Mouse (Mus musculus) telencephalon, adult 2 months (tissue): ENCODE measurements around the gene Prkg1.

Experiments
- DNase-seq: peaks from one replicate; pipeline ENCODE4 v3.0.0-alpha.2; 2011; ENCODE audit warnings: low read depth, low spot score

Gene Prkg1

DNA sequence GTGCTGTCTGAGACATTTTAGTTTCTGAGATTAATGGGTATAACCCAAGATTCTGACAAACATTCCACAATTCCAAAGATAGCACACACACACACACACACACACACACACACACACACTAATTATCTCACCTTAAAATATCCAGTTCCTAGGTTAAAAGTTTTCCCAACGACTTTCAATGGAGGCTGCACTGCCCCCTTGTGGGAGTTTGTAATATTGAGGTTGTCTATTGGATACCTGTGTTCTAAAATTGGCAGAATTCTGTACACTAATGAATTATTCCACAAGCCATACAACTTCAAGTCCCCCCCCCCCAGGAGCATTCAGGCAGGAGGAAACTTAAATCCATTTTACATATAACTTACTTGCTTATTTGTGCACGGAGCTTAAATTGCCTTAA lies 18.2 kb downstream of the Prkg1 start:
- no peak for DNase-seq

DNA sequence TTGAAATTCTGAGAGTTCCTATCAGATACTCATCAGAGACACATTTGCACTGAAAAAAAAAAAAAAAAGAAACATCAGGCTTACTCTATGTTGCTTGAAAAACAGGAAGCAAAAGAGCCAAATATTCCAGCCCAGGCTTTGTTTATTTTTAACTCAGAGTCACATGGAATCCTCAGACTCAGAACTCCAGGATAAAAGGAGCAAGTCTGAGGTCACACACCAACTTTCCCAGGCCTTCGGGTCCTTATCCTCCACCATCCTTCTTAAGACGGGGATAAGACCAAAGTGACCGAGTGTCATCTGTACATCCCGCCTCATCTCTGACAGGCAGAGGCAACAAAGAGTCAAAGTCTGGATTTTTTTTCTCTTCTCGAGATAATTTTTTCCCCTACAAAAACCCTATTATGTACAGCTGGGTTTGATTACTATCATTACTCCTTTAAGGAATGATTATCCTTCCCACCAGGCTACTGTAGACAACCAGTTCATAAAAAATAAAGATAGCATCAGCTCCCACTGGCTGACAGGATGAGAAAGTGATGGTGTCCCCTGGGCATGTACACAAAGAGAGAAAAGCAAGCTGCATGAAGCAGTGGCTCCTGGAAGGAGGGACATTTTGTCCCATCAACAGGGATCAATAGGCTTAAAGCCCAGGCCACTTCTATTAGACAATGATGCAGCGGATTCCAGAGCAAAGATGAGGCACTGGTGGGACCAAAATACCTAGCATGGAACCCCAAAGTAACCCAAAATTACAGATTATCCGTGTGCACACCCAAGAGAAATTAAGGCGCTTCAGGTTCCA lies 21.4 kb downstream of the Prkg1 start:
- DNase-seq, result no peak

DNA sequence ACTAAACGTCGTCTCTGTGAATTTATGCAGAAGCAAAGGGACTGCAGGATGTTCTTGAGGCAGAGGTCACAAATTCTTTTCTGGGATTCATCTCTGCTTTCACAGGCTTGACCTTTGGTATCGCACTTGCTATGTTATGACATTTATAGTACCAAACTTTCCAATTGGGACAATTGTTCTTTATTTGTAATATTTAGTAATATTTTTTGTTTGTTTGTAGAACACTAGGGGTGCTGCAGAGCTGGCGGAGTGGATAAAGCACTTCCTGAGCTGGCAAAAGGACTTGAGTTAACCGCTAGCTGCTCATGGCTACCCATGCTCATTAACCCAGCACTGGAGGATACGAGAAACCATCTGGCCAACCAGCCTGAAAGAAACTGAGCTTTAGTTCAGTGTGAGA lies 49.9 kb downstream of the Prkg1 start:
- no peak for DNase-seq

DNA sequence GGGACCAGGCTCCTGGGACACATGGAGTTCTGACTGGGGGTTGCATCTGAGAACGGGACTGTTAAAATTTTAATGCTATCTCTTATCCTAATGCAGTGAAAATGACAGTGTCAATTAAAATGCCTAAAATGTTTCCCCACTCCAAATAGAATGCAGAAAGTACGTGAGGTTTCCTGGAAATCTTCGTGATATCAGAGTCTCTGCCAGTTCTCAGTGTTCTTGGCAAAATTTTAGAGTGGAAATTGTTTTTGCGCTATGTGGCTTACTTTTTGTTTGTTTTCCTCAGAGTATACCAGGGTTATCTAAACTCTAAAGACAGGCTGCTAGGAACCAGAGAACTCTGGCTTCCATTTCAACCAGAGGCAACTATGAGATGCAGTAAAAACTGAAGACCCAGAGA lies 50.4 kb downstream of the Prkg1 start:
- DNase-seq, result no peak

DNA sequence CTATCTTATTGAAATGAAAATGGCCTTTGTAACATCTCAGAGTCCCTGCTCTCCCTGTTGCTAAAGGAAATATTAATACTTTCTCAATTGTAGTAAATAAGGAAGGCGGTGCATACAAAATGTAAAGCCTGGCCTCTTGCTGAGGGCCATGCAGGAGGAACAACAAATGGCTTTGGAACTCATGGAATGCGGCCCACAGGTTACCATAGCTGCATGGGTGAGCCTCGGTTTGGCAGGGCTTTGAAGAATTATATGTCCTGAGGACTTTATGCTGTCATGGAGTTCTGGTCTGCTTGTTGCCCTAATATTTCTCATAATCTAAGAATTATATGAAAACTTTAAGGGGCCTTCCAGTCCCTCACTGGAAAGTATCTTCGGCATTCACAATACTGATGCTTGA lies 51.5 kb downstream of the Prkg1 start:
- no peak for DNase-seq

DNA sequence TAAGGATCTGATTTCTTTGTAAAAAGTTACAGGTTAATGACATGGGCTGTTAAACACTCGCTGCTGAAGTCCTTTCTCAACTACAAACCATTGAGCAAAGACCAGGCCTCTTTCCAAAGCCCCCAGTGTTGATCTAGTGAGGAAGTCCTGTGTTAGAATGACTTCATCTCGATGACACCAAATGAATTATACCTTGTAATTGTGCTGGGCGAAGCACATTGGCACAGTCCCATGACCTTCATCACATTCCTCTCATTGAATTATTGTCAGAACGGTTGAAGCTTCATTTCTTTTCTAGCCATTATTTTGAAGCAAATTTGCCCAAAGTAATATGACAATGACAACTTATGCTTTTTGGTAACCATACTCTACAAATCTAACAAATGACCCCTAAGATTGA lies 54.5 kb downstream of the Prkg1 start:
- DNase-seq, result no peak

DNA sequence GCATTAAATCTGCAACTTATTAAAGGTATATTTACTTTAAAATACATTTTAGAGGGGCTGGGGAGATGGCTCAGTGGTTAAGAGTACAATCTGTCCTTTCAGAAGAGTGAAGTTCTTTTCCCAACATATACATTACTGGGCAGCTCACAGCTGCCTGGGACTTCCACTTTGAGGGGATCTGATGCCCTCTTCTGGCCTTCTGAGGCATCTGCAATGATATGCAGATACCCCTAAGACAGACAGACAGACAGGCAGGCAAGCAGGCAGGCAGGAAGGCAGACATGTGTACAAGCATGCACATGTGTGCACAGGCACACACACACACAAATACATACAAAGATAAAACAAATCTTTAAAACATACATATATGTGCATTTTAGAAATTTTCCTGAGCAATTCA lies 60.8 kb downstream of the Prkg1 start:
- no peak for DNase-seq

DNA sequence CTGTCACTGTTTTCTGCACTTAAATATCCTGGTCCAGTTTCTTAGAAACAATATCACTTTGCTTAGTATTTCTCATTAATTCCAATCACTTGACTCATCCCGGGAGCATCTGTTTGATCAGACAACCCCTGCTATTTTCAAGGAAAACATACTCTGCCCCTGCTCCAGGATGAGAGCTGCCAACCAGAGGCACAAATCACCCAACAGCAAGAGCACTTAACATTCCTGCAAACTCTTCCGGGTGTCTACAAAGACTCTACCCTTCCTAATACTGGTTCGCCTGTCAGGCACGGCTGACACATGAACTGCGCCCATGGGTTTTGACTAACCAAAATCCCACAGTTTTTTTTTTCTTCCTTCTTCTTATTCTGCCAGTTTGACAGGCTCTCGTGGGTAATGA lies 65.9 kb downstream of the Prkg1 start:
- DNase-seq, result no peak

DNA sequence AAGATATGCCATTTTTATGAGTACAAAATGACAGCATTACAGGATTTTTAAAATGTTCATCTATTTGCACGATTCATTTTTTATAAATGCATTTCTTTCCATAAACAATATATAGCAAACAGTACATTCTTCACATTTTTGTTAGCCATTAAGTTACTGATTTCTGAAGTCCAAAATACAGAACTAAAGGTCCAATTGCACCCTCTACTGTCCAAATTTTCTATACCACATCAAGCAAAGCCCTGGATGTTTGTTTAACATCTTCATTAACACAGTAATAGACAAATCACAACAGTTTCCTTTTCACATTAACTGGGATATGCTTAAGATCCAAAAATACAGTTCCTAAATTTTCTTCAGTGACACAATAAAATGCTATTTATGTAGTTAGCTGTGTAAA lies 84.0 kb downstream of the Prkg1 start:
- DNase-seq, result no peak

DNA sequence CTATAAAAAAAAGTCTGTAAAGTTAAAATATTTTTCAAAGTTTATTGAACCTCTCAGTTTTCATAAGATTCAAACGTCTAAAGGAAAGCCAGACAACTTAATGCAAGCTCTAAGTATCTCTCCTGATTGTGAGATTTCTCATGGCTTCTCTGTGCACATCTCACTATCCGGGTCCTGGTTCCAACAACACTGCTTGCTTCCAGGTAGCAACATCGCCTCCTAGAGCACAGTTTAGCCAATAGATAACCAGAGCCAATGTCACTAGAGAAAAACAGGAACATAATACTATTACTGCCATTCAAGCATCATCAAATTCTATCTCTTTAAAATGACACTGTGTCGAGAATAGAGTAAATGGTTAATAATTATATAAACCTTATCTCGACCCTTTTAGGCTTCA lies 86.5 kb downstream of the Prkg1 start:
- no peak for DNase-seq

DNA sequence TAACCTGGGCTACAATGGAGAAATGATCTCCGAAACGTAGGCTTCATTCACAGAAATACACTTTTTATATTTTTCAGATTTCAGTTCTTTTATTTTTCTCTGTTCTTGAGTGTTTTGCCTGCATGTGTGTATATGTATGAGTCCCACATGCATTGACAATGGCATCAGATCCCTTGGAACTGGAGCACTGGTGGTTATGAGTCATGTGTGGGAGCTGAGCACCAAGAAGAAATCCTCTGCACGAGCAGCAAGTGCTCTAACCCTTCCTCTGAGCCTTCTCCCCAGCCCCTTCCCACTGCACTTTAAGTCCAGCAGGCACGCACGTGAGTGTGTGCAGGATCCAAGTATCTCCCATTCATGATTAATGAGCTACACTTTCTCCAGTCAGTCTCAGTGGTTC lies 93.1 kb downstream of the Prkg1 start:
- no peak for DNase-seq

DNA sequence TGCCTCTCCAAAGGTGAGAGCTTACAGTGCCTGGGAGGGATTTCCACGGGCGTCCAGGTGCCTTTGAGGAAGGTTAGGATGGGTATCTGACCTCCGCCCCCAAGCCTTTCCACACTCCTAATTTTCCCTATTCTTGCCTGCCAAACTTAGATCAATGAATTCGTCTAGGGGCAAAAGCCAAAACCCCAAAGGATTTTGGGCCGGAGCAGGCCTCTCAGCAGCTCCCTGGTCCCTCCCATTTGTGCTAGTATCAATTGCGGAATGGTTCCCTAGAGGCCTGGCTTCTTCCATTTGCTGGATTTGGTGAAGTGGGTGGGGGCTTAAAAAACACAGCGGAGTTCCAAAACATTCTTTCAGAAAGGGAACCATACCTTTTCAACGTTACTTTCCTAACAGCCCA lies 99.8 kb downstream of the Prkg1 start:
- no peak for DNase-seq

DNA sequence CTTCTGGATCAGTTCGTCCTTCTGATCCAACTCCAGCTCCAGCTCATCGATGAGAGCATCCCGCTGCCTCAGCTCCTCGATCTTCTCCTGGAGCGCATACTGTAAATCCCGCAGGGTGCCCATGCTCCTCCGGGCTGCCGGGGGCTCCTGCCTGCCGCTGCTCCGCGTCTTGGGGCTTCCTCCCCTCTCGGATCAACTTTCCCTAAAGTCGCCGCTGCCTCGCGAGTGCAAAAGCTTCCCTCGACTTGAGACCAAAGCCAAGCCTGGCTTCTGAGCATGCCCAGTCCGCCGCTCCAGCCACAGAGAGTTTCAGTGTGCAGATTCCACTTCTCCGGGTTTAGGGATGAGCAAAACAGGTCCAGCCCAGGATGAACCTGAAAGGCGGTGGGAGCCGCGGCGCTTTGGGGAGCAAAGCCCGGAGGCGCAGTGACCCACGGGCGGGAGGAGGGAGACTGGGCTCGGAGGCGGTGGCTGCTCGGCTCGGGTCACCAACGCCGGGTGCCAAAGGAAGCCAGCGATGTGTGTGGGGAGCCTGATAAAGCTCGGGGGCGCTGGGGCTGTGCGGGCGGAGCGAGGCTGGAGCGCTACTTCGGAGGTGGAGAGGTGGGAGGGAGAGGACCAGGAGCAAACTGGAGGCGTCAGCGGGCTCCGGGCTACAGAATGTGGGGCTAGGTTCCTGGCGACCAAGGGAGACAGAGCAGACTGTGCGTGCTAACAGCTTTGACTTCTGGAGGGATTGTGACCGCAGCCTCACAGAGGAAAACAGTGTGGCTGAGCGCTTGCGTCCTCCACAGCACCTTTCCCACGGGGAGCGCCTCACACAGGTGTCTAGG lies 100.5 kb downstream of the Prkg1 start:
- no peak for DNase-seq

DNA sequence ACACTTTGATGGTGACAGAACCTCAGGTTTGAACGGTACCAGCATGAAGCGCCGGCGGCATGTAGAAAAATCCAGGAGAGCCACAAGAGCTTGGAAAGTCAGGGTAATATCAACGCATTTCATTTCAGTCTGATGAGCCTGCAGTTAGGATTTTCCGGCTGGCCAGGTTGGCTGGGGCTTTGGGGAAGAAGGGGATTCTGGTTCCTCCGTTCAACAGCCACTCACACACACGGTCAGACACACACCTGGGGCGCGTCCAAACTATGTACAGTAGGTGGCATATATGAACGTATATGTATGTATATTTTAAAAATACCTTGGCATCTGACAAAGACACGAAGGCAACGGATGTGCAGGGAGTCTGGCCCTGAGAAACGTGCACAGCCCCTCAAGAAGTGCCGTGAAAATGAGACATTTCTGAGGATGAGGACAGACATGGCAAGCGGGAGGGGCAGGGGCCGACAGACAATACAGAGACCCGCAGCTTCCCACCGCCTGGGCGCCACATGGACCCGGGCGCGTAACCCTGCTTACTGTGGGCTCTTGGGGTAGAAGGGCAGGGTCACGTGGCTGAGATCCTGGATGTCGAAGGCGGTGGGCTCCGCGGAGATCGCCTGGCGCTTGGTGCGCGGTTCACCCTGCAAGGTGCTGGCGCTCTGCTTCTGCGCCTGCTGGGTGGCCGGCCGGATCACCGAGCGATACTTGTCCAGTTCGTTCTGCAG lies 101.2 kb downstream of the Prkg1 start:
- no peak for DNase-seq

DNA sequence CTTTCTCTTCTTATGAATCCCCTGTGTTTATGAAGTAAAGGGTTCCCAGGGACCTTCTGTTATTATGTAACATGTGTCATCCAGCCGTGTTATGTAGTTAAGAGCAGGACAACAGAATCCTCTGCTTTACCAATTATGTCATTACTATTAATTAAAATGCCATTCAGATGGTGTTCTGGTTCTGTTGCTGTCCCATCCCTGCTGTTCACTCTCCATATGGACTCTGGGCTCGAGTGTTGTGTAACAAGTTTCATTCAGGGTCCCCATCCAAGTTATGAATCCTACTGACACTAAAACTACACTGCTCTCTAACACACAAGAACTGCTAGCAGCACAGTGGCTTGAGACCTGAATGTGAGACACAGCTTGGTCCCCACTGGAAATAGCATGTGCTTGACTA lies 102.0 kb downstream of the Prkg1 start:
- no peak for DNase-seq

DNA sequence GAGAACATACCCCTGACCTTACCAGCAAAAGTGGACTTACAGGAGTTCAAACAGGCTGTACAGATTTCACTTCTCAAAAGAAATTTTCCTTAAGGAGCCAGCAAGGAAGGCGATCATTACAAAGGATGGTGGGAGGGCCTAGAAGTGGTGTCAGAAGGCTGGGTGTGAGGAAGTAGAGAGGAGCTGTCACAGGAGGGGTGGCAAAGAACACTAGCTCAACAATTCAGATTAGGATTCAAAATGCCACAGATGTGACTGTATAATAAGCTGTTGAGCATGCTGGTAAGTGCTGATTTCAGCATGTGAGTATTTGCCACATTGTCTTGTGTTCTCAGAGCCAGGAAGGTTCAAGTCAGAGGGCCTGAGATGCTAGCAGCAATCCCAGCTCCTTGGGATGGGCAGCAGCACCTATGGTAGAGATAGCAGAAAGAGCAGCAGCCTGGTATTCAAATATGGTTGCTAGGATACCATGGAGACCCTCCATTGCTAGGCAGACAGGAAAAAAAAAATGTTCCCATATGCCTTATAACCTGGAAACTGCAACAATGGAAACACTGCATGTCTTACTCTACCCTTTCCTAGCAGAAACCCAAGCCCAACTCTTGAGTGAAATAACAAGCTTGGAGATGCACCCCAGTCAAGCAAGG lies 106.0 kb downstream of the Prkg1 start:
- no peak for DNase-seq

DNA sequence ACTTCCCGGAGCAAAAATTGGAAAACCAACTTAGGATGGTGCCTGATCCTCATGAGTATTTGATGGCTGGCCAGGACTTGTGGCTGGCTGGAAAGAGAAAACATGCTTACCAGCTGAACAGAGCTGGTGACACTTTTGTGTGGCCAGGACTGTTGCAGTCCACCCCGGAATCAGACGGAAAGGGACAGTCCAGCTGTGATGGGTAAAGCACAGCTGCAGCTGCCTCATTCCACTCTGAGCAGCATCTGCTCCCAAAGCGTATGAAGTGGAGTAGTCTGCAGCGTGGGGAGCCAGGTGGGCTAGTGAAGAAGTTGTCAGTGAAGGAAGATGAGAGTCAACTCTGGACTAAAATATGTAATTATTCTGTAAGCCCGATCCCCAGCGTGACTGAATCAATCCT lies 108.6 kb downstream of the Prkg1 start:
- DNase-seq, result no peak

DNA sequence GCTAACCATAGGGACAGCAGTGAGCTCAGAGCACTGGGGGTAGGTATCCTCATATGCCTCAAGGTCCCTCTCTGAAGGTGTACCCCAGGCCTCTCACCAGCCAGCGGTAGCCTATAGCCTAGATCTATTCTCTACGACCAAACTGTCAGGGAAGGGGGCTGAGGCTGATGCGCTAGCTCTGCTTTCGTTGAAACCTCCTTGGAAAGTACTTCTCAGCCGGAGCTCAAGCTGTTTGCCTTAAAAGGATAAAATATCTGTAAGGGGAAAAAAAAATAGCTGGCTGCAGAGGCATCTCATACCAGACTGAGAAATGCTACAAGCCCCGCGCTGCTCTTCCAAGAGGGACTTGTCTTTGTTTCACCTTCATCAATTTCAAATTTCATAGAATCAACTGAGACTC lies 109.0 kb downstream of the Prkg1 start:
- no peak for DNase-seq

DNA sequence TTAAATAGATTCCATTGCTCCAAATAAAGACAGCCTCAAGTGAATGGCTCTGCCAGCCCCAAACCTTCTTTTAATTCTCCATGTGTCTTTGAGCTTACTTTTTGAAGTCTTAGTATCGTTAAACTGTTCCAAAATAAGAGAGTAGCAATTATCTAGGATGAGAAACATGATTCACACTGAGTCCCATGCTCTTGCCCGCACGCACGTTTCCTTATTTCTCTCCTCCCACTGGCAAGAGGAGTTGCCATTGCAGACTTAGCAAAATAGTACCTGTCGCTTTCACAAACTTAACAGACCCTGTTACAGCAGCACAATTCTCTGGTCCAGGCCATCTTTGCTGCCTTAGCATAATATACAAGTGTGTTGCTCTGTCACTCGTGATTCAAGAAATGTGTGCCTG lies 110.8 kb downstream of the Prkg1 start:
- DNase-seq, result no peak

DNA sequence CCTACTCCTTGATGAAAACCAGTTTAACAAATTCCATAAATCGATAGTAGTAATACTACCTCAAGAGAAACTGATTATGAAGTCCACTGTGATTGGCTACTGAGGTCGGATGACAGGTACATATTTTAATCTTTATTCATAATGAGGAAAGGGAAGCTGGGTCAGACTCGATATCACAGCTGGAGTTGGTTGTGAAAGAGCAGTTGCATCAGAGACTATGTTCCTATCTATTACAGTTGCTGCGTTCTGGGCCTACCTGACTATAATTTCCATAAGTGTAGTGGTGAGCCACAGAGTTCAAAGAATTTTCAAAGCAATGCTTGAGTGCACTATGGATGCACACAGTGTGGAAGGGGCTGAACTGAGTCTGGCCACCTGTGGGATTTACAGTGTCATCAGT lies 114.4 kb downstream of the Prkg1 start:
- no peak for DNase-seq

DNA sequence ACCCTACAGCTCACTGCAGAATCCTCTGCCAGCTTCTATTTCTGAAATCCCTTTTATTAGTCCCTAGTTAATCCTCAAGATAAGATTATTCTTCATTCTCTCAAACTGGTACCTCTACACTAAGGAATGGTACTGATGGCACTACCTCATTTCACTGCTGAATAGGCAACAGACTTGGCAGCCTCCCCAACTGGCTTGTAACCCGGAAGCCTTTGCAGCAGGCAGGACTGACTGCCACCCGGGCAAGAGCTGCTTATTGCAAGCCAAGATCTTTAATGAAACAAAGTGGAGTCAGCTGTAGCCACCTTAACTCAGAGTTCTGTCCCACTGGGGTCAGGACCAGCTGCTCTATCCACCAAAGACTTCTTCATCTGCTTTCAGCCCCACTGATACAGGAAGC lies 117.3 kb downstream of the Prkg1 start:
- DNase-seq, result no peak
